Mouse (Mus musculus) cerebellum, postnatal 14 days (tissue): ENCODE measurements around the gene Gm6460.
"Not testable (repeated sequence)": the region's sequence is repeated elsewhere in the genome, so short reads cannot be mapped to it uniquely, and the experiment has no call there.

Experiments used
- DNase-seq, 2 experiments: peaks; one replicate each; pipeline ENCODE4 v3.0.0; 2021; ENCODE audit warnings: mixed read lengths in 2 of 2

Gm6460 gene

DNA sequence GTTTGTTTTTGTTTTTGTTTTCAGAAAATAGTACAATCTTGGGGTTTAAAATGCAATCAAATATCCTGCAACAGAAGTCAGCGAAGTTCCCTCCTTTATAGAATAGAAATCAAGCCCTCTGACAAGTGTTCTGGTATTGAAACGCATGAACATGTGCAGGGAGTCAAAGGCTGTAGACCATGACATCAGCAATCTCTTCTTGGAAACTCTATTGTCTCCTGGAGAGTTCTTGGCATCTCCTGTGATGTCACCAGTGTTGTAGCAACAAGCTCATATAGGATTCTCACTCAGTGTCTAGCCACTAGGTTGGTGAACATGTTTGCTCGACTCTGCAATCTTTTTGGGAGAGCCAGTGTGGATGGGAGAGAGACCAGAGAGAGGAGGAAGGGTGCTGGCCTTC is at the start of gene Gm6460:
TSS of gene Gm6460 (plus strand) at position 301 of the 400 bp plus-strand sequence.
- DNase-seq = not testable (repeated sequence)
